Mouse (Mus musculus): Measurements from ENCODE around the gene Psmg4. TPM values are rescaled to one million over a fixed set of nuclear protein-coding genes. Genes with fewer than 3 reads are reported as not detected.
A peak's percentile ranks its signal among the peaks of the same experiment; 100 is the strongest.

Psmg4 gene
- 12.9 and 30.1 TPM in 2 replicates for polyA plus RNA-seq (2011; ENCODE audit: insufficient read depth, insufficient read length, low replicate concordance, missing spikeins)

DNA sequence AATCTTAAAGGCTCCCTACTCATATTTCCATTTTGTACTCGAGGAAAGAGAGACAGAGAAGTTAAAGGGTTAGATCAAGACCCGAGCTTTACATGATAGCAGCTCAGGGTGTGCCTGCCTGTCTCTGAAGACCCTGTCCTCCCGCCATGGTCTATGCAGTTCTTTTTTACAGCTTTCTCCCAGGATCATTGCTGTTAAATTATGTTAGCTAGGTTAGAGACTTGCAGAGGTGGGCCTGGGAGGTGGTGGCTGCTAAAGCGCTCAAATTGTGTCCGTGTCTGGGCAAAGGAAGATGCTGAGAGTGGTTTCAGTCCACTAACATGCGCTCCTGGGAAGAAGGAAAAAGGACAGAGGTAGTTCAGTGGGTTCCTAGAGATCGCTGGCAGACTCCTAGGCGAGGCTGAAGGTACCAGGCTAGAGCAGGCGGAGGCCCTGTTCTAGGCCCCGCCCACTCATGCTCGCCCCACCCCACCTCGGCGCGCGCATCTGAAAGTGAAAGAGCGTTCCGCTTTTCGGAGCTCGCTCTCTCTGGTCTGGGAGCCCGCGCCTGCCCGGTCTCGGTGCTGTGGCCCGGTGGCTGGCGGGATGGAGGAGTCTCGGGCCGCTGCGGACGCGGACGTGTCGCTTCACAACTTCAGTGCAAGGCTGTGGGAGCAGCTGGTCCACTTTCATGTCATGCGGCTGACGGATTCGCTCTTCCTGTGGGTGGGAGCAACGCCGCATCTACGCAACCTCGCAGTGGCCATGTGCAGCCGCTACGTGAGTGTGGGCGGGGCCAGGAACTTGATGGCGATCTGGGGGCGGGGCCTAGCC, at the start of gene Psmg4:
Psmg4 (plus strand) TSS at position 474 of the 813 bp plus-strand sequence.
- H3K4me3 ChIP-seq (replicated peaks; ENCODE audit: control insufficient read depth, low read depth, low read length): peak within 1 kb of the TSS; percentile 100
- no peak for TF ChIP-seq CTCF (IDR thresholded peaks at IDR 0.05; ENCODE audit: control insufficient read depth, insufficient read depth, low read length)
- TF ChIP-seq POLR2A (IDR thresholded peaks at IDR 0.05; ENCODE audit: borderline replicate concordance, control insufficient read depth, low read depth, low read length): peak; percentile 70; the same call in 1 of the 2 replicates
- WGBS: 4% methylated on average over 44 of the region's 44 CpGs

DNA sequence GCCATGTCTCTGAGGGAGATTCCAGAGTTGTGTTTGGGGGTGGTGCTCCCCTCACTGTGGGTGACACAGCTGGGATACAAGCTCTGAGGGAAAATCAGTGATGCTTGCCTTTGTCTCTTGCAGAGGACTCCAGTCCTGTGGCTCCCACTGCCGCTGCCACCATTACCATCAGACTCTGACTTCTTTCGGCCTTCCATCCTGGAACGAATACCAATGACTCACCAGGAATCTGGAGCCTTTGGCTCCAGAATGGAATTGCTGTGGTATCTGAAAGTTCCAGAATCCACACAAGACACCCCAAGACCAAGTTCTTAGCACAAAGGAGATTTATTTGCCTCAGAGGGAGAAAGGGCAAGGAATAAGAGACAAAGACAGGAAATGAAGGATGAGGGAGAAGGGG, 49.7 kb upstream of the Psmg4 start:
- WGBS: 85% methylated on average over 3 of the region's 3 CpGs
- Histone ChIP-seq H3K4me3 (replicated peaks; ENCODE audit: control insufficient read depth, low read depth, low read length) (no peak overlapping the region), H3K4me1 (ENCODE audit: control insufficient read depth, insufficient read depth, low read length) (no peaks in the 10 kb centered on the region; the same call in 1 of the 2 replicates), H3K27ac (ENCODE audit: control insufficient read depth, insufficient read depth, low read depth, low read length, poor library complexity) (no peak overlapping the region)
- TF ChIP-seq POLR2A (IDR thresholded peaks at IDR 0.05; ENCODE audit: borderline replicate concordance, control insufficient read depth, low read depth, low read length) (no peak), CTCF (IDR thresholded peaks at IDR 0.05; ENCODE audit: control insufficient read depth, insufficient read depth, low read length) (no peak)

More for the DNA sequence above, at the start of gene Psmg4:
- Histone ChIP-seq H3K4me1 (ENCODE audit: control insufficient read depth, insufficient read depth, low read length) (no peaks in the 10 kb centered on the region; the same call in 1 of the 2 replicates), H3K27ac (ENCODE audit: control insufficient read depth, insufficient read depth, low read depth, low read length, poor library complexity) (peak within 1 kb of the TSS; percentile 97)

DNA sequence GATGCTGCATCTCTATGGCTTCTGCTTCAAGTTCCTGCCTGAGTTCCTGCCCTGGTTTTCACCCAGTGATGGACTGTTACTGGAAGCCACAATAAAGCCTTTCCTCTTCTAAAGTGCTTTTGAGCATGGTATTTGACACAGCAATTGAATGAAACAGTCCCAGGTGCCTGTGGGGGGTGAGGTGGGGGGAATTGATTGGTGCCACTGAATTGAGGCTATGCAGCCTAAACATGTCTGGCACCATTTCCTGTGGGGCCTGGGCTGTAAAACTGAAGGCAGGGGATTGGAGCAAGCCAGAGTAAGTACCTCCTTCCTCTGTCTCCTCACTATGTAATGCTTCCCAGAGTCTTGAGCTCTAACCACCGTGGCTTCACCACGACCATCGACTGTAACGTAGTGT, 48.1 kb upstream of the Psmg4 start:
- H3K4me1 ChIP-seq (ENCODE audit: control insufficient read depth, insufficient read depth, low read length): no peaks in the 10 kb centered on the region; the same call in 1 of the 2 replicates
- TF ChIP-seq POLR2A (IDR thresholded peaks at IDR 0.05; ENCODE audit: borderline replicate concordance, control insufficient read depth, low read depth, low read length) (no peak), CTCF (IDR thresholded peaks at IDR 0.05; ENCODE audit: control insufficient read depth, insufficient read depth, low read length) (no peak)
- H3K4me3 ChIP-seq (replicated peaks; ENCODE audit: control insufficient read depth, low read depth, low read length): no peak overlapping the region
- no peak overlapping the region for H3K27ac ChIP-seq (ENCODE audit: control insufficient read depth, insufficient read depth, low read depth, low read length, poor library complexity)
- WGBS: 43% methylated on average over 4 of the region's 4 CpGs

DNA sequence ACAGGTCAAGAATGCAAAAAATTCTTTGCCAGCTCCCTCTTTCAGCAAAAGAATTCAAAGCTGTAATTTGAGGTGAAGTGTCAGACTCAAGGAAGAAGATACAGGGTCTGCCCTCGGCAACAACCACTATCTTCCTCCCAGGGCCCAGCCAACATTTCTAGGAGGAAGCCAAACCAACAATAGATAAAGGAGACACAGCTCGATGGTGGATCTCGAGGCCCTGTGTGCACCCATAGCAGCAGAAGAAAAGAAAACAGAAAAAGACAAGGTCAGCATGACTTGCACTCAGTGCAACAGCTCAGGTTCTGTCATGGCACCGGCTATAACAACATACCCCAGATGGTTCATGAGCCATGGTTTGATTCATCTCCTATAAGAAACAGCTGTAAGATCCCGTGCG, 46.3 kb upstream of the Psmg4 start:
- Histone ChIP-seq H3K4me3 (replicated peaks; ENCODE audit: control insufficient read depth, low read depth, low read length) (no peak overlapping the region), H3K4me1 (ENCODE audit: control insufficient read depth, insufficient read depth, low read length) (peaks cover 1% of the 10 kb centered on the region; the same call in 1 of the 2 replicates), H3K27ac (ENCODE audit: control insufficient read depth, insufficient read depth, low read depth, low read length, poor library complexity) (no peak overlapping the region)
- WGBS: 71% methylated on average over 6 of the region's 6 CpGs
- TF ChIP-seq POLR2A (IDR thresholded peaks at IDR 0.05; ENCODE audit: borderline replicate concordance, control insufficient read depth, low read depth, low read length) (no peak), CTCF (IDR thresholded peaks at IDR 0.05; ENCODE audit: control insufficient read depth, insufficient read depth, low read length) (no peak)

DNA sequence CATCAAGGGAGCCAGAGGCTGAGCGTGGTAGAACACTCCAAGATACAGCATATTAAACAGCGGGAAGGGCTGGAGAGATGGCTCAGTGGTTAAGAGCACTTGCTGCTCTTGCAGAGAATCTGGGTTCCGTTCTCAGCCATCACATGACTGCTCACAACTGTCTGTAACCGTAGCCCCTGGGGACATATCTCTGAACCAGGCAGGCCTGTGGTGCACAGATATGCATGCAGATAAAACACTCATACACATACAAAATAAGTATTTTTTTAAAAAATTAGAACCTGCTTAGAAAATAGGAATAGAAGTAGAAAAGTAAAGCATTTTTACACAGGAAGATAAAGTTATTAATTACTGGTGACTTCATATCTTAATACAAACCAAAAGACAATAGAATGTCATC, 43.9 kb upstream of the Psmg4 start:
- no peak overlapping the region for H3K27ac ChIP-seq (ENCODE audit: control insufficient read depth, insufficient read depth, low read depth, low read length, poor library complexity)
- TF ChIP-seq CTCF (IDR thresholded peaks at IDR 0.05; ENCODE audit: control insufficient read depth, insufficient read depth, low read length) (no peak), POLR2A (IDR thresholded peaks at IDR 0.05; ENCODE audit: borderline replicate concordance, control insufficient read depth, low read depth, low read length) (no peak)
- H3K4me1 ChIP-seq (ENCODE audit: control insufficient read depth, insufficient read depth, low read length): peaks cover 1% of the 10 kb centered on the region; the same call in 1 of the 2 replicates
- 46% methylated on average over 4 of the region's 4 CpGs for WGBS
- H3K4me3 ChIP-seq (replicated peaks; ENCODE audit: control insufficient read depth, low read depth, low read length): no peak overlapping the region

DNA sequence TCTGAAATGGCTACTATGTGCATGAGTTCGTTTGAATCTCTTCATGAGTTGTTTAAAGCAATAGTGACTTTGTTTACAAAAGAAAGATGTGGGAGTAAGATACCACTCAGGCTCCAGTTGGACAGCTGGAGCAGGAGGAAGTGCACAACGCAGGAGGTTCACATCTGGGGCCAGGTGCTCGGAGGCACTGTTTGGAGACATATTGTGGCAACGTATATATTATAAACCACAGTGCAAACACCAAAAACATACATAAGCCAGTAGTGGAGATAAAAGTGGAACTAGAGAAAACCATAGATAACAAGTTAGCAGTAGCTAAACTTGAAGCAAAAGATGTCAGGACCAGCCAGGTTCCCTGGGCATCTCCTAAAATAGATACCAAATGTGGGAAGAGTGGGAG, 43.4 kb upstream of the Psmg4 start:
- WGBS: 29% methylated on average over 4 of the region's 4 CpGs
- no peak overlapping the region for H3K4me3 ChIP-seq (replicated peaks; ENCODE audit: control insufficient read depth, low read depth, low read length)
- H3K4me1 ChIP-seq (ENCODE audit: control insufficient read depth, insufficient read depth, low read length): peaks cover 1% of the 10 kb centered on the region; the same call in 1 of the 2 replicates
- H3K27ac ChIP-seq (ENCODE audit: control insufficient read depth, insufficient read depth, low read depth, low read length, poor library complexity): no peak overlapping the region; the same call in 1 of the 2 replicates
- TF ChIP-seq POLR2A (IDR thresholded peaks at IDR 0.05; ENCODE audit: borderline replicate concordance, control insufficient read depth, low read depth, low read length): no peak
- TF ChIP-seq CTCF (IDR thresholded peaks at IDR 0.05; ENCODE audit: control insufficient read depth, insufficient read depth, low read length): no peak

DNA sequence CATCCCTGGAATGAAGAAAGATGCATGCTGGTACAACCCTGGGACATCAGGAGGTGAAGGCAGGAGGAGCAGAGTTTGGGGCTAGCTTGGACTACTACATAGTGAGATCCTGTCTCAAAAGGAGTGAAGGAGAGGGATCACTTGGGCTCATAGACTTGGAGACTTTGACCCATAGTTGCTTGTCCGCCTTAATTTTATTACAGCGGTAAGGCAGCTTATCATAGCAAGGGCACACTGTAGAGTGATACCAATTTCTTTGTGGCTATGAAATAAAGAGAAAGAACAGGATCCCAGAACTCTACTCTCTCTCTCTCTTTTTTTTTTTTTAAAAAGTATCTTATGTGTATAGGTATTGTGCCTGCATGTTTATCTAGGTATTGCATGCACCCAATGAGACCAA, 42.2 kb upstream of the Psmg4 start:
- no peak overlapping the region for H3K27ac ChIP-seq (ENCODE audit: control insufficient read depth, insufficient read depth, low read depth, low read length, poor library complexity)
- H3K4me3 ChIP-seq (replicated peaks; ENCODE audit: control insufficient read depth, low read depth, low read length): no peak overlapping the region
- peaks cover 1% of the 10 kb centered on the region; the same call in 1 of the 2 replicates for H3K4me1 ChIP-seq (ENCODE audit: control insufficient read depth, insufficient read depth, low read length)
- TF ChIP-seq CTCF (IDR thresholded peaks at IDR 0.05; ENCODE audit: control insufficient read depth, insufficient read depth, low read length): no peak
- TF ChIP-seq POLR2A (IDR thresholded peaks at IDR 0.05; ENCODE audit: borderline replicate concordance, control insufficient read depth, low read depth, low read length): no peak
- WGBS: 80% methylated on average over 2 of the region's 2 CpGs

DNA sequence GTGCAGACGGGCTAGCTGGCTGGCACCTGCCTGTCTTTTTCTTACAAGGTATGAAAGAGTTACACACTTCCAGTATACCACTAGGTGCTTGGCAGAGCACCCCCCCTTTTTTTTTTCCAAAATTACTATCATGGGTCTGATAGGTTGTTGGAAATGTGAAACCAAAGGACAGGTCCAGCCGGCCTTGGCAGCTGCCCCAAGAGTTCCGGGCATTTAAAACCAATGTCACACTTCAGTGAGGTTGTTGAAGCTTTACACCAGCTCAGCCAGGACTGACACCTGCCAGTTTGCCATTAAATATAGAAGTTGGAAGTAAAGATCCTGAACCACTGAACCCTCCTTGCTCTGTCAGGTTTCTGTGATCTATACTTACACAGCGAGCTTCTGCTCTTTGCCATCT, 37.1 kb upstream of the Psmg4 start:
- no peaks in the 10 kb centered on the region; the same call in 1 of the 2 replicates for H3K4me1 ChIP-seq (ENCODE audit: control insufficient read depth, insufficient read depth, low read length)
- WGBS: 82% methylated on average over 4 of the region's 4 CpGs
- TF ChIP-seq CTCF (IDR thresholded peaks at IDR 0.05; ENCODE audit: control insufficient read depth, insufficient read depth, low read length) (no peak), POLR2A (IDR thresholded peaks at IDR 0.05; ENCODE audit: borderline replicate concordance, control insufficient read depth, low read depth, low read length) (no peak)
- H3K4me3 ChIP-seq (replicated peaks; ENCODE audit: control insufficient read depth, low read depth, low read length): no peak overlapping the region
- H3K27ac ChIP-seq (ENCODE audit: control insufficient read depth, insufficient read depth, low read depth, low read length, poor library complexity): no peak overlapping the region

Data from bone marrow, adult 2 months (tissue).